In genomic region chr9:123930926-123931325, GRCm38 (mm10) we compare ENCODE assay signal across 23 mouse cellular contexts. TPM values are rescaled to one million over a fixed set of nuclear protein-coding genes. Genes with fewer than 3 reads are reported as not detected.
A peak's percentile ranks its signal among the peaks of the same experiment; 100 is the strongest.
DNase-seq lines count a peak whose midpoint lies in the region; ATAC-seq lines count a peak whose summit lies in the region.
"Had no signal": no experiment of that assay in that cellular context is flagged by ENCODE, and none has a peak within 500 bp of the region (broad histone marks: within the 10 kb centered on the region; RNA-seq: fewer than 3 reads in every experiment).

No protein-coding gene starts in this region.

- no peak for DNase-seq in heart, adult 8-10 months (ENCODE audit: low spot score)
- peak; percentile 10 to 13 for DNase-seq in urinary bladder, adult 18-20 months (ENCODE audit: low spot score in 2 of 2)
- no peak for DNase-seq in urinary bladder, postnatal 4 days (ENCODE audit: low spot score in 2 of 2)
- DNase-seq in liver, embryonic 13.5 days: no peak
- DNase-seq in ovary, postnatal 36 days (ENCODE audit: low spot score): no peak
- no peak for DNase-seq in embryonic facial prominence, embryonic 10.5 days (ENCODE audit: low spot score)
- DNase-seq in right cerebral cortex, postnatal 10 days (ENCODE audit: low spot score in 2 of 2): no peak
- DNase-seq: forebrain, postnatal 0 days; lung, adult 2 months had no signal

- H3K36me3 ChIP-seq in heart, embryonic 15.5 days: no peaks in the 10 kb centered on the region
- no peaks in the 10 kb centered on the region for H3K36me3 ChIP-seq in liver, embryonic 13.5 days
- H3K36me3 ChIP-seq in embryonic facial prominence, embryonic 10.5 days (replicated peaks): no peaks in the 10 kb centered on the region
- H3K36me3 ChIP-seq: embryonic facial prominence, embryonic 13.5 days; hindbrain, embryonic 10.5 days; kidney, embryonic 15.5 days; limb, embryonic 10.5 days; midbrain, embryonic 12.5 days had no signal

- H3K27me3 ChIP-seq in heart, embryonic 15.5 days: no peaks in the 10 kb centered on the region
- no peaks in the 10 kb centered on the region for H3K27me3 ChIP-seq in liver, embryonic 13.5 days
- no peaks in the 10 kb centered on the region for H3K27me3 ChIP-seq in embryonic facial prominence, embryonic 10.5 days (replicated peaks; ENCODE audit: low read depth, poor library complexity, severe bottlenecking)
- H3K27me3 ChIP-seq: embryonic facial prominence, embryonic 13.5 days; kidney, embryonic 15.5 days; midbrain, embryonic 12.5 days; Patski had no signal

- 77% methylated on average over 3 of the region's 3 CpGs for WGBS in heart, embryonic 15.5 days
- WGBS in liver, embryonic 13.5 days (ENCODE audit: insufficient replicate concordance): 54% methylated on average over 3 of the region's 3 CpGs
- 93% methylated on average over 3 of the region's 3 CpGs for WGBS in embryonic facial prominence, embryonic 10.5 days

- no peak overlapping the region for H3K4me2 ChIP-seq in heart, embryonic 15.5 days
- H3K4me2 ChIP-seq in liver, embryonic 13.5 days: no peak overlapping the region
- H3K4me2 ChIP-seq: embryonic facial prominence, embryonic 13.5 days; kidney, embryonic 15.5 days; midbrain, embryonic 12.5 days had no signal

- ATAC-seq in heart, embryonic 15.5 days (replicated peaks; ENCODE audit: insufficient number of reproducible peaks, insufficient read depth, low FRiP score, low read depth): no peak
- no peak for ATAC-seq in liver, embryonic 13.5 days (ENCODE audit: low read depth)
- ATAC-seq: forebrain, postnatal 0 days; Patski had no signal

- H3K9ac ChIP-seq in heart, embryonic 15.5 days: no peak overlapping the region
- peak overlapping the region; percentile 2; the same call in 1 of the 2 replicates for H3K9ac ChIP-seq in liver, embryonic 13.5 days
- H3K9ac ChIP-seq: embryonic facial prominence, embryonic 13.5 days; forebrain, postnatal 0 days; kidney, embryonic 15.5 days; midbrain, embryonic 12.5 days had no signal

- H3K9me3 ChIP-seq in heart, embryonic 15.5 days (replicated peaks): no peaks in the 10 kb centered on the region
- peaks cover 2% of the 10 kb centered on the region; the same call in 1 of the 2 replicates for H3K9me3 ChIP-seq in liver, embryonic 13.5 days (replicated peaks)
- H3K9me3 ChIP-seq in embryonic facial prominence, embryonic 10.5 days: no peaks in the 10 kb centered on the region; the same call in 1 of the 2 replicates
- H3K9me3 ChIP-seq: embryonic facial prominence, embryonic 13.5 days; kidney, embryonic 15.5 days; limb, embryonic 10.5 days; midbrain, embryonic 12.5 days had no signal

- H3K27ac ChIP-seq in heart, embryonic 15.5 days: 0 out of 2 replicates have a peak overlapping the region, but pooled peaks have one; percentile 3
- H3K27ac ChIP-seq in liver, embryonic 13.5 days: peak overlapping the region; percentile 76
- no peak overlapping the region for H3K27ac ChIP-seq in embryonic facial prominence, embryonic 10.5 days (replicated peaks)
- H3K27ac ChIP-seq: embryonic facial prominence, embryonic 13.5 days; hindbrain, embryonic 10.5 days; kidney, embryonic 15.5 days; limb, embryonic 10.5 days; midbrain, embryonic 12.5 days had no signal

- 0 out of 2 replicates have a peak, but pooled peaks cover 3% of the 10 kb centered on the region for H3K4me1 ChIP-seq in heart, embryonic 15.5 days (replicated peaks)
- H3K4me1 ChIP-seq in liver, embryonic 13.5 days (replicated peaks): peaks cover 63% of the 10 kb centered on the region
- H3K4me1 ChIP-seq in embryonic facial prominence, embryonic 10.5 days: peaks cover 22% of the 10 kb centered on the region
- H3K4me1 ChIP-seq: midbrain, embryonic 12.5 days had no signal

- no peak overlapping the region for H3K4me3 ChIP-seq in heart, embryonic 15.5 days
- no peak overlapping the region for H3K4me3 ChIP-seq in liver, embryonic 13.5 days (replicated peaks)
- no peak overlapping the region for H3K4me3 ChIP-seq in embryonic facial prominence, embryonic 10.5 days
- H3K4me3 ChIP-seq: embryonic facial prominence, embryonic 13.5 days; hindbrain, embryonic 10.5 days; kidney, embryonic 15.5 days; limb, embryonic 10.5 days; midbrain, embryonic 12.5 days had no signal

RNA-seq across cellular contexts. Expression of gene Ccr1, which starts 37.6 kb away (rescaled TPM):
- 1.9 TPM in 2 replicates for polyA plus RNA-seq in heart, embryonic 15.5 days (2015; fragmentation: Nextera tagmentation; extraction: Ambion mirVana)
- 1 to 10 TPM in 1 of 4 experiments, under 1 TPM in 3; 0.08 to 2.8 (median 0.42) TPM for total RNA-seq in heart, adult 8-10 months (2022)
- polyA plus RNA-seq in liver, embryonic 13.5 days (2015; fragmentation: Nextera tagmentation; extraction: Ambion mirVana): 1.7 and 1.9 TPM in 2 replicates
- polyA plus RNA-seq in embryonic facial prominence, embryonic 10.5 days (2016; fragmentation: Nextera tagmentation; extraction: Ambion mirVana): 0.51 and 0.57 TPM in 2 replicates
- polyA plus RNA-seq: Patski had no signal

RNA-seq across cellular contexts. Expression of gene Ccr1l1, which starts 47.3 kb away (rescaled TPM):
- not detected in 2 replicates for polyA plus RNA-seq in heart, embryonic 15.5 days (2015; fragmentation: Nextera tagmentation; extraction: Ambion mirVana)
- not detected for total RNA-seq in heart, adult 8-10 months (2022)
- not detected in 2 replicates for polyA plus RNA-seq in liver, embryonic 13.5 days (2015; fragmentation: Nextera tagmentation; extraction: Ambion mirVana)
- polyA plus RNA-seq in embryonic facial prominence, embryonic 10.5 days (2016; fragmentation: Nextera tagmentation; extraction: Ambion mirVana): not detected in 2 replicates
- total RNA-seq: adrenal gland, postnatal 4 days; forebrain, postnatal 0 days; gastrocnemius, adult 18-20 months; granulocyte monocyte progenitor cell, adult 5-6 weeks had no signal
- polyA plus RNA-seq: embryonic facial prominence, embryonic 13.5 days; forebrain, postnatal 0 days; heart, embryonic 14.5 days; hindbrain, embryonic 10.5 days; inflammation-experienced regulatory T-cells, adult 6 months; kidney, embryonic 15.5 days; limb, embryonic 10.5 days; lung, adult 2 months; midbrain, embryonic 12.5 days; neural tube, embryonic 14.5 days; Patski; stomach, embryonic 14.5 days had no signal

Comparison
In these comparisons a context has a peak if more than half of its experiments do, and no peak if none do; other contexts are left out.
1. DNase-seq: peak in urinary bladder, adult 18-20 months (2 of 2); none in heart, adult 8-10 months (single experiment), urinary bladder, postnatal 4 days (0 of 2), liver, embryonic 13.5 days (single experiment), ovary, postnatal 36 days (single experiment), embryonic facial prominence, embryonic 10.5 days (single experiment) and right cerebral cortex, postnatal 10 days (0 of 2).